8 mouse cellular contexts compared by ENCODE assay signal in genomic region chr2:80128861-80129698, GRCm38 (mm10). TPM values are rescaled to one million over a fixed set of nuclear protein-coding genes. Genes with fewer than 3 reads are reported as not detected.
DNase-seq lines count a peak whose midpoint lies in the region; ATAC-seq lines count a peak whose summit lies in the region.

Gene Pde1a, minus strand, starts transcription at chr2:80129458.

- 17% methylated on average over 21 of the region's 21 CpGs for WGBS in embryonic facial prominence, embryonic 10.5 days
- whole genome bisulfite sequencing in midbrain, embryonic 15.5 days: 5% methylated on average over 21 of the region's 21 CpGs

- H3K36me3 ChIP-seq in embryonic facial prominence, embryonic 10.5 days (replicated peaks): no peaks in the 10 kb centered on the region
- H3K36me3 ChIP-seq in midbrain, embryonic 15.5 days (replicated peaks): no peaks in the 10 kb centered on the region

- peak within 1 kb of the TSS; percentile 22 for H3K9ac ChIP-seq in midbrain, embryonic 15.5 days

- peak within 1 kb of the TSS; percentile 69 for H3K4me2 ChIP-seq in midbrain, embryonic 15.5 days

- ATAC-seq in midbrain, embryonic 15.5 days (replicated peaks): peak; percentile 92
- ATAC-seq in megakaryocyte-erythroid progenitor cell, adult 5-6 weeks (replicated peaks; ENCODE audit: low FRiP score, low TSS enrichment, poor library complexity, severe bottlenecking): no peak

- peak; percentile 8 for DNase-seq in kidney, adult 18-20 months
- DNase-seq in kidney, postnatal 25 days: no peak
- peak; percentile 44 for DNase-seq in embryonic facial prominence, embryonic 10.5 days (ENCODE audit: low spot score)
- peak; percentile 7 for DNase-seq in heart, postnatal 4 days
- DNase-seq in layer of hippocampus, postnatal 36 days: peak; percentile 48 to 55
- DNase-seq in MN1 (ENCODE audit: low spot score): no peak

- H3K4me1 ChIP-seq in embryonic facial prominence, embryonic 10.5 days: peaks cover 19% of the 10 kb centered on the region
- H3K4me1 ChIP-seq in midbrain, embryonic 15.5 days: peaks cover 24% of the 10 kb centered on the region

- H3K27ac ChIP-seq in embryonic facial prominence, embryonic 10.5 days (replicated peaks): peak within 1 kb of the TSS; percentile 24; the same call in 1 of the 2 replicates
- peak within 1 kb of the TSS; percentile 54 for H3K27ac ChIP-seq in midbrain, embryonic 15.5 days

- H3K27me3 ChIP-seq in embryonic facial prominence, embryonic 10.5 days (replicated peaks; ENCODE audit: low read depth, poor library complexity, severe bottlenecking): no peaks in the 10 kb centered on the region
- no peaks in the 10 kb centered on the region for H3K27me3 ChIP-seq in midbrain, embryonic 15.5 days (replicated peaks)

- no peaks in the 10 kb centered on the region for H3K9me3 ChIP-seq in embryonic facial prominence, embryonic 10.5 days
- no peaks in the 10 kb centered on the region for H3K9me3 ChIP-seq in midbrain, embryonic 15.5 days

- peak within 1 kb of the TSS; percentile 55 for H3K4me3 ChIP-seq in embryonic facial prominence, embryonic 10.5 days
- peak within 1 kb of the TSS; percentile 42 for H3K4me3 ChIP-seq in midbrain, embryonic 15.5 days

RNA-seq across cellular contexts. Expression of gene Pde1a, which starts in this region (rescaled TPM):
- polyA plus RNA-seq in embryonic facial prominence, embryonic 10.5 days (2016; fragmentation: Nextera tagmentation; extraction: Ambion mirVana): 0.63 and 0.77 TPM in 2 replicates
- total RNA-seq in heart, postnatal 4 days (2021): 10 to 100 TPM; 12.2 to 13.6 TPM
- 100 to 1,000 TPM; 153 to 161 TPM for total RNA-seq in layer of hippocampus, postnatal 36 days (2021)
- polyA plus RNA-seq in midbrain, embryonic 15.5 days (2015; fragmentation: Nextera tagmentation; extraction: Ambion mirVana): 7.2 and 7.9 TPM in 2 replicates
- total RNA-seq in megakaryocyte-erythroid progenitor cell, adult 5-6 weeks (2014; fragmentation: Nextera tagmentation): not detected in 2 replicates
- total RNA-seq in megakaryocyte-erythroid progenitor cell, adult 5-6 weeks (2017): not detected in 2 replicates

Comparison
In these comparisons a context has a peak if more than half of its experiments do, and no peak if none do; other contexts are left out.
1. RNA of gene Pde1a (total RNA-seq): 153 to 161 TPM in layer of hippocampus, postnatal 36 days and 12.2 to 13.6 TPM in heart, postnatal 4 days; not detected in megakaryocyte-erythroid progenitor cell, adult 5-6 weeks; every median in the first group is over 10 times any median in the second.
2. RNA of gene Pde1a (total RNA-seq): 153 to 161 TPM in layer of hippocampus, postnatal 36 days; 12.2 to 13.6 TPM in heart, postnatal 4 days; every median in the first group is over 10 times any median in the second.
3. DNase-seq: peak in kidney, adult 18-20 months (single experiment), heart, postnatal 4 days (single experiment) and layer of hippocampus, postnatal 36 days (2 of 2); none in kidney, postnatal 25 days (0 of 2) and MN1 (single experiment).
4. Peak in DNase-seq, H3K4me3 ChIP-seq and H3K27ac ChIP-seq in embryonic facial prominence, embryonic 10.5 days; RNA of the gene not detected or under 1 TPM.